In the genomic region with DNA sequence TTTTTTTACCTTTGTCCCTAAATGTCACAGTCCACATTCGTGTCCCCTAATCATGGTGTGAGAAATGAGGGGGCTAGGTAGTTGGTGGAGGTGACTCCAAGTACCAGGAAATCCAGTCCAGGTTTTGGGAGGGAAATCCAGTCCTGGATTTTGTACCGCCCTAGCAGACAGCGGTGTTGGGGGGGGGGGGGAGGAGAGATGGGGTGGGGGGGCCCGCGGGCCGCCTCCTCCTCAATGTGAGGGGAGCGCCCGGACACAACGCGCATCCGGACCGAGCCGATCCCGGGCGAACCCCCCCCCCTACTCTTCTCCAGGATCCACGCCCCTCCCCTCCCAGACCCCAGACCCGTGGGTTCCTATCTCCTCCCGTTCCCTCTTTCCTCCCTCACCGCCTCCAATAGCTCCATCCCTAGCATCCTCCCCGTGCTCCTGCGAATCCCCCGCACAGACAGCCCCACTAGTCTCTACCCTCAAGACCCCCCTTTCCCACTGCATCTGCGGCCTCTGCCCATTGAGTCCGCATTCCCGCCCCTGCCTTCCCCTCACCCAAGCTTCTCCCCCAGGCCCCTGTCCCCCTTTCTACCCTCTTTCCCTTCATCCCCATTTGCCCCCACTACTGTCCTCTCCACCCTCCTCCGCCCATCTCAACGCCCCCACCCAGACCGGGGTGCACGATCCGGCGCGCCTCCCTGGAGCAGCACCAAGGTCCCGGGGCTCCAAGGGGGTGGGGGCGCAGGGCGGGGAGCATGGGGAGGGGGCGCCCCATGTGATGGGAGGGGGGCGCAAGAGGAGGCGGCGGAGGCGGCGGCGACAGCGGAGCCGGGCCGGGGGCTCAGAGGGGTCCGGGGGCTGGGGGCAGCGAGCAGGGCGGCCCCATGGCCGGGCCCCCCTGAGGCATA, we compare ENCODE assay signal across 8 mouse cellular contexts. TPM values are rescaled to one million over a fixed set of nuclear protein-coding genes. Genes with fewer than 3 reads are reported as not detected.
DNase-seq lines count a peak whose midpoint lies in the region; ATAC-seq and TF ChIP-seq lines count a peak whose summit lies in the region.

No protein-coding gene starts in this region.

- TF ChIP-seq CTCF in lung, embryonic 14.5 days (IDR thresholded peaks at IDR 0.05; ENCODE audit: low read depth) = no peak

- peak overlapping the region; percentile 86 for H3K4me2 ChIP-seq in lung, embryonic 14.5 days
- H3K4me2 ChIP-seq in limb, embryonic 15.5 days = peak overlapping the region; percentile 87

- 0 out of 2 replicates have a peak, but pooled peaks have one; percentile 25 for ATAC-seq in lung, embryonic 14.5 days (ENCODE audit: insufficient read depth)
- peak; percentile 12; the same call in 1 of the 2 replicates for ATAC-seq in limb, embryonic 15.5 days (ENCODE audit: insufficient number of reproducible peaks, low FRiP score, low TSS enrichment, low read depth)

- peak; percentile 82 for DNase-seq in lung, embryonic 14.5 days
- DNase-seq in lung, postnatal 36 days = no peak
- DNase-seq in embryo, embryonic 10.5 days (ENCODE audit: low spot score) = peak; percentile 78
- DNase-seq in heart, postnatal 14 days = peak; percentile 58 to 65
- DNase-seq in retina, embryonic 14.5 days (ENCODE audit: low spot score) = peak; percentile 75
- no peak for DNase-seq in urinary bladder, adult 18-20 months (ENCODE audit: low spot score in 2 of 2)
- DNase-seq in adrenal gland, adult 2 months = no peak

- peaks cover 68% of the 10 kb centered on the region for H3K27me3 ChIP-seq in lung, embryonic 14.5 days (ENCODE audit: insufficient read depth, low read length)
- H3K27me3 ChIP-seq in limb, embryonic 15.5 days = peaks cover 93% of the 10 kb centered on the region

- intact Hi-C loops in heart, postnatal 14 days (cut with DNase I) = no loop called here

- H3K9me3 ChIP-seq in lung, embryonic 14.5 days (ENCODE audit: low read depth, low read length) = no peaks in the 10 kb centered on the region
- no peaks in the 10 kb centered on the region for H3K9me3 ChIP-seq in limb, embryonic 15.5 days

- H3K4me1 ChIP-seq in lung, embryonic 14.5 days (ENCODE audit: insufficient read depth) = 0 out of 2 replicates have a peak, but pooled peaks cover 3% of the 10 kb centered on the region
- peaks cover 40% of the 10 kb centered on the region for H3K4me1 ChIP-seq in limb, embryonic 15.5 days

- H3K27ac ChIP-seq in lung, embryonic 14.5 days (ENCODE audit: low read depth) = no peak overlapping the region
- H3K27ac ChIP-seq in limb, embryonic 15.5 days = no peak overlapping the region

- no peaks in the 10 kb centered on the region for H3K36me3 ChIP-seq in lung, embryonic 14.5 days (ENCODE audit: insufficient read depth)
- no peaks in the 10 kb centered on the region for H3K36me3 ChIP-seq in limb, embryonic 15.5 days

- 2% methylated on average over 45 of the region's 49 CpGs for WGBS in lung, embryonic 14.5 days
- 1% methylated on average over 31 of the region's 49 CpGs for WGBS in limb, embryonic 15.5 days

- peak overlapping the region; percentile 47 for H3K4me3 ChIP-seq in lung, embryonic 14.5 days (ENCODE audit: low read depth, low read length)
- peak overlapping the region; percentile 43 for H3K4me3 ChIP-seq in limb, embryonic 15.5 days

- H3K9ac ChIP-seq in lung, embryonic 14.5 days = peak overlapping the region; percentile 36; the same call in 1 of the 2 replicates
- peak overlapping the region; percentile 37 for H3K9ac ChIP-seq in limb, embryonic 15.5 days

RNA-seq across cellular contexts. Expression of a gene that starts 3.8 kb away (rescaled TPM):
- 0.07 and 0.11 TPM in 2 replicates for polyA plus RNA-seq in lung, embryonic 14.5 days (2014; fragmentation: Nextera tagmentation; extraction: Ambion mirVana)
- total RNA-seq in heart, postnatal 14 days (2021) = 10 to 100 TPM; 12.2 to 12.3 TPM
- 0.10 and 0.72 TPM in 2 replicates for polyA plus RNA-seq in limb, embryonic 15.5 days (2015; fragmentation: Nextera tagmentation; extraction: Ambion mirVana)
- 1 to 10 TPM; 2.2 to 3.8 TPM for total RNA-seq in adrenal gland, adult 2 months (2021)
- 8.7 and 9.8 TPM in 2 replicates for polyA plus RNA-seq in adrenal gland, adult 2 months (2012; rRNA removed)

RNA-seq across cellular contexts. Expression of a gene that starts 8.9 kb away (rescaled TPM):
- 120 and 130 TPM in 2 replicates for polyA plus RNA-seq in lung, embryonic 14.5 days (2014; fragmentation: Nextera tagmentation; extraction: Ambion mirVana)
- 10 to 100 TPM; 47.3 to 50.0 TPM for total RNA-seq in heart, postnatal 14 days (2021)
- 161 and 175 TPM in 2 replicates for polyA plus RNA-seq in limb, embryonic 15.5 days (2015; fragmentation: Nextera tagmentation; extraction: Ambion mirVana)
- 100 to 1,000 TPM; 115 to 129 TPM for total RNA-seq in adrenal gland, adult 2 months (2021)
- polyA plus RNA-seq in adrenal gland, adult 2 months (2012; rRNA removed) = 53.3 and 62.3 TPM in 2 replicates

RNA-seq across cellular contexts. Expression of a gene that starts 15.6 kb away (rescaled TPM):
- 2,143 and 2,245 TPM in 2 replicates for polyA plus RNA-seq in lung, embryonic 14.5 days (2014; fragmentation: Nextera tagmentation; extraction: Ambion mirVana)
- 100 to 1,000 TPM in 1 of 2 experiments, 10 to 100 TPM in 1; 92.4 to 113 TPM for total RNA-seq in heart, postnatal 14 days (2021)
- polyA plus RNA-seq in limb, embryonic 15.5 days (2015; fragmentation: Nextera tagmentation; extraction: Ambion mirVana) = 1,296 and 1,322 TPM in 2 replicates
- 100 to 1,000 TPM; 166 to 233 TPM for total RNA-seq in adrenal gland, adult 2 months (2021)
- polyA plus RNA-seq in adrenal gland, adult 2 months (2012; rRNA removed) = 100 and 106 TPM in 2 replicates

RNA-seq across cellular contexts. Expression of a gene that starts 18.9 kb away (rescaled TPM):
- polyA plus RNA-seq in lung, embryonic 14.5 days (2014; fragmentation: Nextera tagmentation; extraction: Ambion mirVana) = 0.99 and 1.5 TPM in 2 replicates
- 1 to 10 TPM; 1.6 TPM for total RNA-seq in heart, postnatal 14 days (2021)
- 1.2 and 1.7 TPM in 2 replicates for polyA plus RNA-seq in limb, embryonic 15.5 days (2015; fragmentation: Nextera tagmentation; extraction: Ambion mirVana)
- 10 to 100 TPM in 1 of 2 experiments, 1 to 10 TPM in 1; 5.4 to 12.2 TPM for total RNA-seq in adrenal gland, adult 2 months (2021)
- 20.1 and 20.6 TPM in 2 replicates for polyA plus RNA-seq in adrenal gland, adult 2 months (2012; rRNA removed)

RNA-seq across cellular contexts. Expression of a gene that starts 30.9 kb away (rescaled TPM):
- 0.09 TPM in 1 of 2 replicates, not detected in the other for polyA plus RNA-seq in lung, embryonic 14.5 days (2014; fragmentation: Nextera tagmentation; extraction: Ambion mirVana)
- total RNA-seq in heart, postnatal 14 days (2021) = under 1 TPM; 0.27 to 0.50 TPM
- polyA plus RNA-seq in limb, embryonic 15.5 days (2015; fragmentation: Nextera tagmentation; extraction: Ambion mirVana) = 0.12 and 0.32 TPM in 2 replicates
- total RNA-seq in adrenal gland, adult 2 months (2021) = under 1 TPM; 0.28 to 0.61 TPM
- 0.28 and 0.35 TPM in 2 replicates for polyA plus RNA-seq in adrenal gland, adult 2 months (2012; rRNA removed)

Comparison
In these comparisons a context has a peak if more than half of its experiments do, and no peak if none do; other contexts are left out.
1. DNase-seq: peak in lung, embryonic 14.5 days (single experiment), embryo, embryonic 10.5 days (single experiment), heart, postnatal 14 days (2 of 2) and retina, embryonic 14.5 days (single experiment); none in lung, postnatal 36 days (single experiment), urinary bladder, adult 18-20 months (0 of 2) and adrenal gland, adult 2 months (single experiment).
2. RNA of a gene that starts 15.6 kb away (polyA plus RNA-seq): 2,143 to 2,245 TPM in lung, embryonic 14.5 days and 1,296 to 1,322 TPM in limb, embryonic 15.5 days; 100 to 106 TPM in adrenal gland, adult 2 months; every median in the first group is over 10 times any median in the second.